Mouse (Mus musculus) heart, embryonic 15.5 days (tissue): ENCODE results near the gene Ankrd61. TPM values are rescaled to one million over a fixed set of nuclear protein-coding genes. Genes with fewer than 3 reads are reported as not detected.
A peak's percentile ranks its signal among the peaks of the same experiment; 100 is the strongest.

Experiments
- ATAC-seq: fragments of 200-750 bp; cut with Nextera tagmentation; replicated peaks from 2 replicates; pipeline ENCODE4 v1.8.0; 2017; ENCODE audit warnings: low read depth, moderate TSS enrichment; ENCODE audit not compliant: insufficient number of reproducible peaks, insufficient read depth, low FRiP score
- H3K27ac ChIP-seq: fragments of 300-500 bp; sonication (generic); 2 replicates; pipeline ENCODE4 v1.5.1; 2015; ENCODE audit warnings: mild to moderate bottlenecking, inconsistent platforms
- H3K27me3 ChIP-seq: fragments of 300-500 bp; sonication (generic); 2 replicates; pipeline ENCODE4 v1.6.1; 2015; ENCODE audit warnings: inconsistent platforms
- H3K36me3 ChIP-seq: fragments of 300-500 bp; sonication (generic); 2 replicates; pipeline ENCODE4 v1.6.1; 2015; ENCODE audit warnings: mild to moderate bottlenecking, inconsistent platforms
- H3K4me1 ChIP-seq: fragments of 300-500 bp; sonication (generic); replicated peaks from 2 replicates; pipeline ENCODE4 v1.6.1; 2015; ENCODE audit warnings: inconsistent platforms
- H3K4me2 ChIP-seq: fragments of 300-500 bp; sonication (generic); 2 replicates; pipeline ENCODE4 v1.6.1; 2015; ENCODE audit warnings: inconsistent platforms, mild to moderate bottlenecking, moderate library complexity
- H3K4me3 ChIP-seq: fragments of 300-500 bp; sonication (generic); 2 replicates; pipeline ENCODE4 v1.5.1; 2015; ENCODE audit warnings: mild to moderate bottlenecking, inconsistent platforms
- H3K9ac ChIP-seq: fragments of 300-500 bp; sonication (generic); 2 replicates; pipeline ENCODE4 v1.6.1; 2015; ENCODE audit warnings: mild to moderate bottlenecking, inconsistent platforms
- H3K9me3 ChIP-seq: fragments of 300-500 bp; sonication (generic); replicated peaks from 2 replicates; pipeline ENCODE4 v1.6.1; 2016; ENCODE audit warnings: inconsistent platforms
- WGBS: fragments of 180-500 bp; shearing (Covaris S2); methylation state at CpG from one replicate; pipeline ENCODE4 v1.1.7; 2015; ENCODE audit warnings: mixed read lengths; 5-methylcytosine and 5-hydroxymethylcytosine counted together
- polyA plus RNA-seq: library from polyadenylated mRNA; unstranded; fragments of >200 nt; fragmentation: Nextera tagmentation; extraction: Ambion mirVana; gene quantifications from 2 replicates; pipeline ENCODE4 v1.2.1, GENCODE M21; 2015

Gene Ankrd61
- polyA plus RNA-seq, 1 experiment from 2014 or later: 0.11 TPM

- WGBS: 61% methylated on average over 6 of the region's 6 CpGs
- H3K27me3 ChIP-seq: no peaks in the 10 kb centered on the region
- no peak for ATAC-seq
- H3K9me3 ChIP-seq: no peaks in the 10 kb centered on the region
- H3K9ac ChIP-seq: no peak overlapping the region
- H3K27ac ChIP-seq: no peak overlapping the region
- H3K4me1 ChIP-seq: no peaks in the 10 kb centered on the region
- no peak overlapping the region for H3K4me3 ChIP-seq
- peaks cover 54% of the 10 kb centered on the region for H3K36me3 ChIP-seq
- no peak overlapping the region for H3K4me2 ChIP-seq
Measured at GRCm38 (mm10) chr5:143890741-143891140, 6.7 kb downstream of the Ankrd61 start.

GRCm38 (mm10) chr5:143885274-143885673 is 12.2 kb downstream of the Ankrd61 start:
- H3K9me3 ChIP-seq: no peaks in the 10 kb centered on the region
- H3K27me3 ChIP-seq: no peaks in the 10 kb centered on the region
- WGBS: 55% methylated on average over 3 of the region's 3 CpGs
- H3K27ac ChIP-seq: peak overlapping the region; percentile 65
- H3K36me3 ChIP-seq: peaks cover 76% of the 10 kb centered on the region
- H3K9ac ChIP-seq: no peak overlapping the region
- no peak overlapping the region for H3K4me3 ChIP-seq
- no peak overlapping the region for H3K4me2 ChIP-seq
- H3K4me1 ChIP-seq: peaks cover 5% of the 10 kb centered on the region; the same call in 1 of the 2 replicates
- no peak for ATAC-seq

- no peak overlapping the region for H3K9ac ChIP-seq
- H3K9me3 ChIP-seq: no peaks in the 10 kb centered on the region
- H3K27me3 ChIP-seq: no peaks in the 10 kb centered on the region
- H3K4me3 ChIP-seq: no peak overlapping the region
- H3K36me3 ChIP-seq: peaks cover 41% of the 10 kb centered on the region
- no peak overlapping the region for H3K4me2 ChIP-seq
- ATAC-seq: no peak
- no peak overlapping the region for H3K27ac ChIP-seq
- H3K4me1 ChIP-seq: no peaks in the 10 kb centered on the region
- WGBS: 59% methylated on average over 4 of the region's 4 CpGs
Measured at GRCm38 (mm10) chr5:143874571-143874970, 22.9 kb downstream of the Ankrd61 start.

GRCm38 (mm10) chr5:143871547-143872169 is 25.8 kb downstream of the Ankrd61 start:
- 88% methylated on average over 11 of the region's 11 CpGs for WGBS

More at GRCm38 (mm10) chr5:143871547-143872169, 25.8 kb downstream of the Ankrd61 start:
- H3K9me3 ChIP-seq: no peaks in the 10 kb centered on the region
- H3K4me2 ChIP-seq: no peak overlapping the region
- no peaks in the 10 kb centered on the region for H3K4me1 ChIP-seq
- H3K9ac ChIP-seq: no peak overlapping the region
- H3K4me3 ChIP-seq: no peak overlapping the region
- H3K27ac ChIP-seq: no peak overlapping the region
- H3K36me3 ChIP-seq: peaks cover 25% of the 10 kb centered on the region
- ATAC-seq: no peak
- H3K27me3 ChIP-seq: no peaks in the 10 kb centered on the region

Other genes with a start within 250 kb of the Ankrd61 start
- 10.3 and 12.9 TPM in 2 replicates for gene Usp42, start 165.4 kb downstream of the Ankrd61 start, polyA plus RNA-seq
- gene Eif2ak1, start 79.9 kb downstream of the Ankrd61 start, polyA plus RNA-seq: 22.9 and 27.3 TPM in 2 replicates
- gene Aimp2, start 12.2 kb upstream of the Ankrd61 start, polyA plus RNA-seq: 78.7 and 81.1 TPM in 2 replicates
- 15.5 and 18.9 TPM in 2 replicates for gene Pms2, start 12.3 kb upstream of the Ankrd61 start, polyA plus RNA-seq
- gene Gm42421, start 30.5 kb upstream of the Ankrd61 start, polyA plus RNA-seq: 0.43 and 0.53 TPM in 2 replicates
- 0.63 and 0.74 TPM in 2 replicates for gene Rsph10b, start 35.4 kb upstream of the Ankrd61 start, polyA plus RNA-seq
- gene Ccz1, start 117.2 kb upstream of the Ankrd61 start, polyA plus RNA-seq: 46.1 and 48.8 TPM in 2 replicates
- gene Ocm, start 129.0 kb upstream of the Ankrd61 start, polyA plus RNA-seq: not detected in 2 replicates
- gene Lmtk2, start 202.8 kb upstream of the Ankrd61 start, polyA plus RNA-seq: 3.1 and 4.3 TPM in 2 replicates